Mouse (Mus musculus) forelimb bud, embryonic 11.5 days (tissue): ENCODE measurements around the gene D630045J12Rik.

Experiments
- DNase-seq: peaks from one replicate; pipeline ENCODE4 v3.0.0-alpha.2; 2012; ENCODE audit warnings: low read depth, low spot score

D630045J12Rik gene

GRCm38 (mm10) chr6:38253736-38254641, at the start of gene D630045J12Rik:
D630045J12Rik (minus strand) TSS chr6:38254009.
- peak; percentile 48 for DNase-seq

GRCm38 (mm10) chr6:38298761-38299401, 45.1 kb upstream of the D630045J12Rik start, which contains the start of gene Zc3hav1l:
Zc3hav1l (minus strand) TSS chr6:38299259.
- DNase-seq, result peak; percentile 84

GRCm38 (mm10) chr6:38298246-38298635, 44.4 kb upstream of the D630045J12Rik start:
- DNase-seq, result peak; percentile 72

GRCm38 (mm10) chr6:38297580-38298245, 43.9 kb upstream of the D630045J12Rik start:
- DNase-seq, result no peak

- DNase-seq, result no peak
Measured at GRCm38 (mm10) chr6:38293708-38294107, 39.9 kb upstream of the D630045J12Rik start.

- no peak for DNase-seq
Measured at GRCm38 (mm10) chr6:38292871-38293646, 39.2 kb upstream of the D630045J12Rik start.

GRCm38 (mm10) chr6:38284422-38284821, 30.6 kb upstream of the D630045J12Rik start:
- DNase-seq, result no peak

GRCm38 (mm10) chr6:38264466-38264865, 10.7 kb upstream of the D630045J12Rik start:
- DNase-seq, result no peak

GRCm38 (mm10) chr6:38263393-38264159, 9.8 kb upstream of the D630045J12Rik start:
- no peak for DNase-seq

- DNase-seq, result no peak
Measured at GRCm38 (mm10) chr6:38261877-38262276, 8.1 kb upstream of the D630045J12Rik start.

- DNase-seq, result no peak
Measured at GRCm38 (mm10) chr6:38257506-38257905, 3.7 kb upstream of the D630045J12Rik start.

- DNase-seq, result no peak
Measured at GRCm38 (mm10) chr6:38256793-38257192, 3.0 kb upstream of the D630045J12Rik start.

- DNase-seq, result no peak
Measured at GRCm38 (mm10) chr6:38255794-38256193, 2.0 kb upstream of the D630045J12Rik start.

GRCm38 (mm10) chr6:38252766-38253735, 758 bp downstream of the D630045J12Rik start:
- DNase-seq, result peak; percentile 35

GRCm38 (mm10) chr6:38252139-38252538, 1.7 kb downstream of the D630045J12Rik start:
- peak; percentile 34 for DNase-seq

GRCm38 (mm10) chr6:38251464-38251863, 2.3 kb downstream of the D630045J12Rik start:
- no peak for DNase-seq

GRCm38 (mm10) chr6:38247362-38247761, 6.4 kb downstream of the D630045J12Rik start:
- DNase-seq, result no peak

- DNase-seq, result no peak
Measured at GRCm38 (mm10) chr6:38244806-38245205, 9.0 kb downstream of the D630045J12Rik start.

- no peak for DNase-seq
Measured at GRCm38 (mm10) chr6:38244167-38244566, 9.6 kb downstream of the D630045J12Rik start.
